In genomic region chr9:21051578-21051977, GRCm38 (mm10) we compare ENCODE assay signal across 16 mouse cellular contexts. TPM values are rescaled to one million over a fixed set of nuclear protein-coding genes. Genes with fewer than 3 reads are reported as not detected.
"Had no signal": no experiment of that assay in that cellular context is flagged by ENCODE, and none has a peak within 500 bp of the region (broad histone marks: within the 10 kb centered on the region; RNA-seq: fewer than 3 reads in every experiment).

No protein-coding gene starts in this region.

- H3K4me3 ChIP-seq: limb, embryonic 10.5 days; neural tube, embryonic 13.5 days had no signal

- H3K9ac ChIP-seq: neural tube, embryonic 13.5 days had no signal

- H3K9me3 ChIP-seq: limb, embryonic 10.5 days; neural tube, embryonic 13.5 days had no signal

- H3K4me2 ChIP-seq: midbrain, embryonic 11.5 days; neural tube, embryonic 13.5 days had no signal

- ATAC-seq: lung, postnatal 0 days; midbrain, embryonic 16.5 days had no signal

- H3K27ac ChIP-seq: limb, embryonic 10.5 days; neural tube, embryonic 13.5 days had no signal

- H3K4me1 ChIP-seq: limb, embryonic 10.5 days; neural tube, embryonic 13.5 days had no signal

- H3K36me3 ChIP-seq: limb, embryonic 10.5 days; neural tube, embryonic 13.5 days had no signal

- DNase-seq: kidney, adult 11 months; kidney, adult 9 months; kidney, postnatal 10 days; lung, adult 2 months; lung, postnatal 36 days; retina, postnatal 1 day; right cerebral cortex, postnatal 14 days; thymus, postnatal 4 days had no signal

RNA-seq across cellular contexts. Expression of gene Zglp1, which starts 15.3 kb away (rescaled TPM):
- total RNA-seq: left cerebral cortex, adult 18-20 months; megakaryocyte, adult 5-6 weeks had no signal
- polyA plus RNA-seq: intestine, embryonic 14.5 days; lung, adult 2 months; lung, postnatal 0 days had no signal

RNA-seq across cellular contexts. Expression of gene Icam5, which starts 19.7 kb away (rescaled TPM):
- total RNA-seq: megakaryocyte, adult 5-6 weeks had no signal
- polyA plus RNA-seq: midbrain, embryonic 11.5 days had no signal

RNA-seq across cellular contexts. Expression of gene Icam4, which starts 22.4 kb away (rescaled TPM):
- polyA plus RNA-seq: midbrain, embryonic 16.5 days had no signal
